Mouse (Mus musculus) forebrain, embryonic 14.5 days (tissue): ENCODE data around the gene Ddx39. TPM values are rescaled to one million over a fixed set of nuclear protein-coding genes. Genes with fewer than 3 reads are reported as not detected.

Experiments used
- ATAC-seq: fragments of 200-750 bp; cut with Nextera tagmentation; 2 replicates; pipeline ENCODE4 v1.8.0; 2017; ENCODE audit warnings: mild to moderate bottlenecking, moderate library complexity
- DNase-seq: peaks from one replicate; pipeline ENCODE4 v3.0.0-alpha.2; 2015; ENCODE audit warnings: low spot score
- H3K27ac ChIP-seq: fragments of 300-500 bp; sonication (generic); 2 replicates; pipeline ENCODE4 v1.5.1; 2014; ENCODE audit warnings: low read depth, mild to moderate bottlenecking, control low read depth, low read length, moderate library complexity
- H3K27me3 ChIP-seq: fragments of 300-500 bp; sonication (generic); replicated peaks from 2 replicates; pipeline ENCODE4 v1.6.1; 2014; ENCODE audit warnings: low read length, control low read depth, mixed read lengths; ENCODE audit not compliant: control insufficient read depth, insufficient read depth
- H3K36me3 ChIP-seq: fragments of 300-500 bp; sonication (generic); 2 replicates; pipeline ENCODE4 v1.6.1; 2014; ENCODE audit warnings: low read length, control low read depth; ENCODE audit not compliant: control insufficient read depth, insufficient read depth
- H3K4me1 ChIP-seq: fragments of 300-500 bp; sonication (generic); 2 replicates; pipeline ENCODE4 v1.6.1; 2014; ENCODE audit warnings: antibody characterized with exemption, low read length, control low read depth; ENCODE audit not compliant: control insufficient read depth, insufficient read depth
- H3K4me2 ChIP-seq: fragments of 300-500 bp; sonication (generic); 2 replicates; pipeline ENCODE4 v1.6.1; 2014; ENCODE audit warnings: mild to moderate bottlenecking, control low read depth, low read length
- H3K4me3 ChIP-seq: fragments of 300-500 bp; sonication (generic); 2 replicates; pipeline ENCODE4 v1.5.1; 2014; ENCODE audit warnings: low read depth, low read length, control low read depth
- H3K9ac ChIP-seq: fragments of 300-500 bp; sonication (generic); 2 replicates; pipeline ENCODE4 v1.6.1; 2014; ENCODE audit warnings: mild to moderate bottlenecking, low read length, control low read depth, moderate library complexity
- H3K9me3 ChIP-seq: fragments of 300-500 bp; sonication (generic); replicated peaks from 2 replicates; pipeline ENCODE4 v1.6.1; 2016; ENCODE audit warnings: low read length, control low read depth, mixed read lengths; ENCODE audit not compliant: control insufficient read depth
- WGBS: fragments of 180-500 bp; shearing (Covaris S2); extraction: QIAGEN DNeasy Blood & Tissue Kit; methylation state at CpG from one replicate; pipeline ENCODE4 v1.1.7; 2014; 5-methylcytosine and 5-hydroxymethylcytosine counted together
- polyA plus RNA-seq: library from polyadenylated mRNA; unstranded; fragments of >200 nt; fragmentation: Nextera tagmentation; extraction: Ambion mirVana; gene quantifications from 2 replicates; pipeline ENCODE4 v1.2.1, GENCODE M21; 2014

Ddx39 gene
- polyA plus RNA-seq, 1 experiment from 2014 or later = 133 TPM

- Histone ChIP-seq H3K36me3 (peaks cover 2% of the 10 kb centered on the region), H3K9me3 (no peaks in the 10 kb centered on the region), H3K27ac (peak overlapping the region; percentile 48; the same call in 1 of the 2 replicates), H3K9ac (peak overlapping the region; percentile 91), H3K4me2 (peak overlapping the region; percentile 91), H3K4me1 (peaks cover 3% of the 10 kb centered on the region; the same call in 1 of the 2 replicates), H3K4me3 (peak overlapping the region; percentile 86), H3K27me3 (no peaks in the 10 kb centered on the region)
- WGBS = 68% methylated on average over 19 of the region's 19 CpGs
- ATAC-seq (no peak), DNase-seq (no peak)
These were observed 17.4 kb upstream of the Ddx39 start for GRCm38 (mm10) chr8:83697374-83698220.

GRCm38 (mm10) chr8:83698291-83698660 is 16.7 kb upstream of the Ddx39 start:
- Histone ChIP-seq H3K27me3 (no peaks in the 10 kb centered on the region), H3K4me1 (peaks cover 3% of the 10 kb centered on the region; the same call in 1 of the 2 replicates), H3K9ac (peak overlapping the region; percentile 91), H3K36me3 (no peaks in the 10 kb centered on the region), H3K9me3 (no peaks in the 10 kb centered on the region), H3K4me3 (peak overlapping the region; percentile 86), H3K4me2 (peak overlapping the region; percentile 91), H3K27ac (0 out of 2 replicates have a peak overlapping the region, but pooled peaks have one; percentile 50)
- 4% methylated on average over 14 of the region's 15 CpGs for WGBS
- ATAC-seq = peak; percentile 18
- peak; percentile 49 for DNase-seq

GRCm38 (mm10) chr8:83698661-83699453 is 16.1 kb upstream of the Ddx39 start, which contains the start of gene Pkn1:
TSS of gene Pkn1 (minus strand) at chr8:83699179.
- Histone ChIP-seq H3K27ac (peak within 1 kb of the TSS; percentile 50; the same call in 1 of the 2 replicates), H3K36me3 (no peaks in the 10 kb centered on the region), H3K4me3 (peak within 1 kb of the TSS; percentile 86), H3K27me3 (no peaks in the 10 kb centered on the region), H3K4me1 (peaks cover 3% of the 10 kb centered on the region; the same call in 1 of the 2 replicates), H3K4me2 (peak within 1 kb of the TSS; percentile 91), H3K9ac (peak within 1 kb of the TSS; percentile 91), H3K9me3 (no peaks in the 10 kb centered on the region)
- ATAC-seq (peak; percentile 89), DNase-seq (peak; percentile 82)
- 0% methylated on average over 70 of the region's 85 CpGs for WGBS

GRCm38 (mm10) chr8:83699566-83699965 is 15.4 kb upstream of the Ddx39 start:
- Histone ChIP-seq H3K4me2 (peak overlapping the region; percentile 91), H3K27me3 (no peaks in the 10 kb centered on the region), H3K9ac (peak overlapping the region; percentile 91), H3K9me3 (no peaks in the 10 kb centered on the region), H3K36me3 (no peaks in the 10 kb centered on the region), H3K4me3 (peak overlapping the region; percentile 86), H3K27ac (no peak overlapping the region), H3K4me1 (peaks cover 3% of the 10 kb centered on the region; the same call in 1 of the 2 replicates)
- no peak for ATAC-seq
- peak; percentile 3 for DNase-seq
- 48% methylated on average over 9 of the region's 9 CpGs for WGBS

- no peak overlapping the region for H3K4me2 ChIP-seq
- no peak overlapping the region for H3K9ac ChIP-seq
- WGBS = 82% methylated on average over 9 of the region's 9 CpGs
- ATAC-seq = no peak
- H3K27ac ChIP-seq = no peak overlapping the region
- no peaks in the 10 kb centered on the region for H3K36me3 ChIP-seq
- H3K4me1 ChIP-seq = peaks cover 3% of the 10 kb centered on the region; the same call in 1 of the 2 replicates
- H3K27me3 ChIP-seq = no peaks in the 10 kb centered on the region
- no peak overlapping the region for H3K4me3 ChIP-seq
- DNase-seq = no peak
- H3K9me3 ChIP-seq = no peaks in the 10 kb centered on the region
These were observed 14.4 kb upstream of the Ddx39 start for GRCm38 (mm10) chr8:83700423-83701085.

- Histone ChIP-seq H3K4me2 (no peak overlapping the region), H3K4me1 (peaks cover 3% of the 10 kb centered on the region; the same call in 1 of the 2 replicates), H3K27me3 (no peaks in the 10 kb centered on the region), H3K27ac (no peak overlapping the region), H3K9ac (no peak overlapping the region), H3K4me3 (no peak overlapping the region), H3K36me3 (no peaks in the 10 kb centered on the region), H3K9me3 (no peaks in the 10 kb centered on the region)
- DNase-seq = no peak
- ATAC-seq = no peak
- 78% methylated on average over 4 of the region's 4 CpGs for WGBS
These were observed 11.6 kb upstream of the Ddx39 start for GRCm38 (mm10) chr8:83703426-83703825.

GRCm38 (mm10) chr8:83706411-83706810 is 8.6 kb upstream of the Ddx39 start:
- H3K27ac ChIP-seq = no peak overlapping the region
- no peak overlapping the region for H3K4me3 ChIP-seq
- DNase-seq (no peak), ATAC-seq (no peak)
- H3K27me3 ChIP-seq = no peaks in the 10 kb centered on the region
- H3K36me3 ChIP-seq = no peaks in the 10 kb centered on the region
- no peak overlapping the region for H3K9ac ChIP-seq
- WGBS = 70% methylated on average over 5 of the region's 5 CpGs
- no peak overlapping the region for H3K4me2 ChIP-seq
- H3K4me1 ChIP-seq = no peaks in the 10 kb centered on the region
- no peaks in the 10 kb centered on the region for H3K9me3 ChIP-seq

GRCm38 (mm10) chr8:83707554-83707953 is 7.4 kb upstream of the Ddx39 start:
- 73% methylated on average over 8 of the region's 8 CpGs for WGBS
- no peak for ATAC-seq

More at GRCm38 (mm10) chr8:83707554-83707953, 7.4 kb upstream of the Ddx39 start:
- Histone ChIP-seq H3K9ac (no peak overlapping the region), H3K36me3 (no peaks in the 10 kb centered on the region), H3K9me3 (no peaks in the 10 kb centered on the region), H3K4me2 (no peak overlapping the region), H3K27ac (no peak overlapping the region), H3K4me1 (no peaks in the 10 kb centered on the region), H3K4me3 (no peak overlapping the region), H3K27me3 (no peaks in the 10 kb centered on the region)
- no peak for DNase-seq
